Mouse (Mus musculus) kidney, adult 2 months (tissue): ENCODE data around the gene Kcne1l. TPM values are rescaled to one million over a fixed set of nuclear protein-coding genes. Genes with fewer than 3 reads are reported as not detected.

Experiments used
- DNase-seq: peaks from one replicate; pipeline ENCODE4 v3.0.0; 2021
- H3K27ac ChIP-seq: fragments of 200-500 bp; 2 replicates; pipeline ENCODE4 v1.5.1; 2012; ENCODE audit warnings: low read depth, low read length, control low read depth, inconsistent platforms; ENCODE audit not compliant: insufficient read depth
- H3K27me3 ChIP-seq: fragments of 200-500 bp; replicated peaks from 2 replicates; pipeline ENCODE4 v1.6.1; 2012; ENCODE audit warnings: mild to moderate bottlenecking, moderate library complexity, low read length, inconsistent platforms; ENCODE audit not compliant: control insufficient read depth, insufficient read depth
- H3K36me3 ChIP-seq: fragments of 200-500 bp; 2 replicates; pipeline ENCODE4 v1.6.1; 2012; ENCODE audit warnings: mild to moderate bottlenecking, moderate library complexity, low read length, inconsistent platforms; ENCODE audit not compliant: control insufficient read depth, insufficient read depth
- H3K4me1 ChIP-seq: fragments of 200-500 bp; 2 replicates; pipeline ENCODE4 v1.6.1; 2011; ENCODE audit warnings: low read length; ENCODE audit not compliant: control insufficient read depth, insufficient read depth
- H3K4me3 ChIP-seq: fragments of 200-500 bp; 2 replicates; pipeline ENCODE4 v1.5.1; 2011; ENCODE audit warnings: mild to moderate bottlenecking, low read depth, low read length, control low read depth; ENCODE audit not compliant: insufficient read depth
- CTCF ChIP-seq: fragments of 200-500 bp; conservative IDR thresholded peaks from 2 replicates; pipeline ENCODE4 v1.5.1; 2011; ENCODE audit warnings: low read depth, mild to moderate bottlenecking, control low read depth, low read length, moderate library complexity, mixed read lengths; ENCODE audit not compliant: insufficient read depth, insufficient read length
- POLR2A ChIP-seq: fragments of 200-500 bp; IDR thresholded peaks from one replicate; pipeline ENCODE4 v1.6.1; 2011; ENCODE audit warnings: low read depth, low read length, control low read depth
- whole genome bisulfite sequencing: fragments of 180-500 bp; shearing (Covaris S2); methylation state at CpG from one replicate; pipeline ENCODE4 v1.1.7; 2018; 5-methylcytosine and 5-hydroxymethylcytosine counted together
- polyA plus RNA-seq: library from polyadenylated mRNA; depleted of rRNA; stranded (reverse); fragments of >200 nt; gene quantifications from 2 replicates; pipeline ENCODE4 v1.2.3, GENCODE M21; 2012; rRNA removed

The Kcne1l gene
- polyA plus RNA-seq, 1 experiment = 5.1 TPM

GRCm38 (mm10) chrX:142310431-142310830 is 4.3 kb upstream of the Kcne1l start:
- WGBS = 57% methylated on average over 5 of the region's 5 CpGs
- H3K27me3 ChIP-seq = no peaks in the 10 kb centered on the region
- DNase-seq = peak; percentile 16

GRCm38 (mm10) chrX:142305010-142305868 is 855 bp downstream of the Kcne1l start:
- peak; percentile 4 for DNase-seq
- WGBS = 50% methylated on average over 35 of the region's 35 CpGs
- TF ChIP-seq CTCF (no peak), POLR2A (no peak)
- Histone ChIP-seq H3K27ac (no peak overlapping the region), H3K27me3 (no peaks in the 10 kb centered on the region), H3K36me3 (no peaks in the 10 kb centered on the region), H3K4me1 (peaks cover 2% of the 10 kb centered on the region), H3K4me3 (no peak overlapping the region)

More at GRCm38 (mm10) chrX:142310431-142310830, 4.3 kb upstream of the Kcne1l start:
- Histone ChIP-seq H3K27ac (no peak overlapping the region), H3K4me3 (no peak overlapping the region), H3K4me1 (no peaks in the 10 kb centered on the region; the same call in 1 of the 2 replicates), H3K36me3 (no peaks in the 10 kb centered on the region)
- no peak for TF ChIP-seq POLR2A
- no peak for TF ChIP-seq CTCF

GRCm38 (mm10) chrX:142304592-142304991 is 1.5 kb downstream of the Kcne1l start:
- DNase-seq = no peak
- Histone ChIP-seq H3K27me3 (no peaks in the 10 kb centered on the region), H3K4me1 (peaks cover 2% of the 10 kb centered on the region), H3K27ac (no peak overlapping the region), H3K4me3 (no peak overlapping the region), H3K36me3 (no peaks in the 10 kb centered on the region)
- TF ChIP-seq CTCF = no peak
- TF ChIP-seq POLR2A = no peak

- peak; percentile 79 for DNase-seq
- WGBS = 13% methylated on average over 2 of the region's 2 CpGs
- Histone ChIP-seq H3K4me3 (no peak overlapping the region), H3K4me1 (peaks cover 2% of the 10 kb centered on the region), H3K36me3 (no peaks in the 10 kb centered on the region), H3K27me3 (no peaks in the 10 kb centered on the region), H3K27ac (no peak overlapping the region)
- no peak for TF ChIP-seq POLR2A
- TF ChIP-seq CTCF = no peak
These were observed 2.6 kb downstream of the Kcne1l start for GRCm38 (mm10) chrX:142303456-142303855.

- Histone ChIP-seq H3K4me1 (no peaks in the 10 kb centered on the region), H3K4me3 (no peak overlapping the region), H3K27ac (no peak overlapping the region), H3K36me3 (no peaks in the 10 kb centered on the region), H3K27me3 (no peaks in the 10 kb centered on the region)
- TF ChIP-seq POLR2A (no peak), CTCF (no peak)
- no peak for DNase-seq
- WGBS = 24% methylated on average over 5 of the region's 5 CpGs
These were observed 20.2 kb downstream of the Kcne1l start for GRCm38 (mm10) chrX:142285905-142286304.

GRCm38 (mm10) chrX:142276573-142276972 is 29.5 kb downstream of the Kcne1l start:
- Histone ChIP-seq H3K4me1 (no peaks in the 10 kb centered on the region), H3K36me3 (no peaks in the 10 kb centered on the region), H3K4me3 (no peak overlapping the region), H3K27ac (no peak overlapping the region), H3K27me3 (no peaks in the 10 kb centered on the region)
- TF ChIP-seq CTCF = no peak
- no peak for TF ChIP-seq POLR2A
- no peak for DNase-seq
- 46% methylated on average over 3 of the region's 3 CpGs for WGBS

GRCm38 (mm10) chrX:142276031-142276430 is 30.1 kb downstream of the Kcne1l start:
- no peaks in the 10 kb centered on the region for H3K27me3 ChIP-seq
- H3K4me1 ChIP-seq = no peaks in the 10 kb centered on the region
- 52% methylated on average over 3 of the region's 3 CpGs for WGBS
- DNase-seq = no peak
- H3K4me3 ChIP-seq = no peak overlapping the region
- TF ChIP-seq CTCF = no peak
- no peak for TF ChIP-seq POLR2A
- no peak overlapping the region for H3K27ac ChIP-seq
- H3K36me3 ChIP-seq = no peaks in the 10 kb centered on the region

Other genes with a start within 250 kb of the Kcne1l start
- 0.09 and 0.11 TPM in 2 replicates for gene Gucy2f, start 109.4 kb downstream of the Kcne1l start, polyA plus RNA-seq
- gene Nxt2, start 79.5 kb downstream of the Kcne1l start, polyA plus RNA-seq = 11.0 and 15.5 TPM in 2 replicates
- gene Acsl4, start 84.2 kb upstream of the Kcne1l start, polyA plus RNA-seq = 6.2 and 7.8 TPM in 2 replicates